Mouse (Mus musculus): Measurements from ENCODE around the gene Mapre3. TPM values are rescaled to one million over a fixed set of nuclear protein-coding genes. Genes with fewer than 3 reads are reported as not detected.

Gene Mapre3
- polyA plus RNA-seq, 2 experiments from 2014 or later, result 2.5 to 2.7 TPM

Other genes with a start within 250 kb of the Mapre3 start
- gene Kcnk3, start 226.5 kb upstream of the Mapre3 start, polyA plus RNA-seq (2017; shearing (Covaris generic)), result not detected
- 10 to 100 TPM in 1 of 2 experiments, 1 to 10 TPM in 1; 8.7 to 15.7 TPM for gene Slc35f6, start 166.7 kb upstream of the Mapre3 start, polyA plus RNA-seq (2017; shearing (Covaris generic))
- gene Cenpa, start 147.9 kb upstream of the Mapre3 start, polyA plus RNA-seq (2017; shearing (Covaris generic)), result 100 to 1,000 TPM in 1 of 2 experiments, 10 to 100 TPM in 1; 79.2 to 115 TPM
- gene Dpysl5, start 103.1 kb upstream of the Mapre3 start, polyA plus RNA-seq (2017; shearing (Covaris generic)), result not detected
- 10 to 100 TPM; 20.4 to 24.5 TPM for gene Tmem214, start 53.4 kb downstream of the Mapre3 start, polyA plus RNA-seq (2017; shearing (Covaris generic))
- 1 to 10 TPM; 4.6 to 6.5 TPM for gene Agbl5, start 74.1 kb downstream of the Mapre3 start, polyA plus RNA-seq (2017; shearing (Covaris generic))
- gene Ost4, start 93.1 kb downstream of the Mapre3 start, polyA plus RNA-seq (2017; shearing (Covaris generic)), result 100 to 1,000 TPM; 277 to 289 TPM
- under 1 TPM; 0.33 to 0.42 TPM for gene Emilin1, start 98.8 kb downstream of the Mapre3 start, polyA plus RNA-seq (2017; shearing (Covaris generic))
- gene Khk, start 106.8 kb downstream of the Mapre3 start, polyA plus RNA-seq (2017; shearing (Covaris generic)), result 10 to 100 TPM; 11.9 to 20.6 TPM
- under 1 TPM in 1 of 2 experiments, not detected in 1; 0.50 TPM for gene Cgref1, start 130.9 kb downstream of the Mapre3 start, polyA plus RNA-seq (2017; shearing (Covaris generic))
- gene Preb, start 145.7 kb downstream of the Mapre3 start, polyA plus RNA-seq (2017; shearing (Covaris generic)), result 10 to 100 TPM; 60.4 to 71.0 TPM
- not detected for gene Tcf23, start 154.0 kb downstream of the Mapre3 start, polyA plus RNA-seq (2017; shearing (Covaris generic))
- 10 to 100 TPM; 80.2 to 81.8 TPM for gene Atraid, start 233.7 kb downstream of the Mapre3 start, polyA plus RNA-seq (2017; shearing (Covaris generic))
- gene Slc5a6, start 234.3 kb downstream of the Mapre3 start, polyA plus RNA-seq (2017; shearing (Covaris generic)), result 1 to 10 TPM; 2.7 to 3.2 TPM
- gene Cad, start 240.1 kb downstream of the Mapre3 start, polyA plus RNA-seq (2017; shearing (Covaris generic)), result 1 to 10 TPM; 5.7 to 9.7 TPM

Measured in activated CD4-positive, CD25-positive, alpha-beta regulatory T cell, adult 4 months (primary cell).